Mouse (Mus musculus): ENCODE measurements at regions not wholly inside any gene's neighbourhood (a gene's known extent, or its start where the extent isn't known, plus 50 kb on each side); places are given as distances from the start of the nearest gene placed in this dataset.

DNA sequence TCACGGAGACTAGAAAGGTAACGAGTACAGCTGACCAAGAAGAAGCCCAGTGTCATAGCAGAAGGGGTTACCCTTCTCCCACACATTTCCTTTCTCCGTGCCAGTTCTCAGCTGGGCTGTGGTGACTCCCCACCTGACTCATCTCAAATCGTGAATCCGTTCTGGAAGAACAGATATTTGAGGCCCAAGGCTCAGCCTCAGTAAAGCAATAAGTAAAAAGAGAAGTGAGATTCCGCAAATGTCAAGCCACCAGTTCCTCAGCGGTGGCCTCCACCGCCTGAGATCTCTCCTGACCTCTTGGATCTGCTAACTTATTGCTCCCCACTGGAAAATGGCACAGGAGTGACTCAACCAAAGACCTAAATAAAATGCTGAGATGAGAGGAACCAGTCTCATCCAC lies 213.2 kb downstream of the Maf start:
- no peak for TF ChIP-seq POLR2A (IDR thresholded peaks at IDR 0.05; ENCODE audit: borderline replicate concordance, insufficient read depth, low read length)
- no peak for TF ChIP-seq CTCF (IDR thresholded peaks at IDR 0.05; ENCODE audit: borderline replicate concordance, insufficient read depth, low read depth, low read length)
